Mouse (Mus musculus): ENCODE data around the gene Npas3. TPM values are rescaled to one million over a fixed set of nuclear protein-coding genes. Genes with fewer than 3 reads are reported as not detected.

Gene Npas3
- total RNA-seq, 1 experiment from 2014 or later: 3.0 TPM

- DNase-seq: no peak
Measured at GRCm38 (mm10) chr12:53869981-53870380, 621.5 kb downstream of the Npas3 start.

GRCm38 (mm10) chr12:53875226-53875625 lies 626.7 kb downstream of the Npas3 start:
- no peak for DNase-seq

GRCm38 (mm10) chr12:53876693-53877092 lies 628.2 kb downstream of the Npas3 start:
- no peak for DNase-seq

GRCm38 (mm10) chr12:53881684-53882083 lies 633.2 kb downstream of the Npas3 start:
- DNase-seq: no peak

- no peak for DNase-seq
Measured at GRCm38 (mm10) chr12:53882863-53883262, 634.4 kb downstream of the Npas3 start.

GRCm38 (mm10) chr12:53888624-53889023 lies 640.1 kb downstream of the Npas3 start:
- no peak for DNase-seq

- DNase-seq: no peak
Measured at GRCm38 (mm10) chr12:53895909-53896308, 647.4 kb downstream of the Npas3 start.

GRCm38 (mm10) chr12:53908761-53909160 lies 660.3 kb downstream of the Npas3 start:
- no peak for DNase-seq

- DNase-seq: no peak
Measured at GRCm38 (mm10) chr12:53910192-53910591, 661.7 kb downstream of the Npas3 start.

- no peak for DNase-seq
Measured at GRCm38 (mm10) chr12:53922153-53922552, 673.7 kb downstream of the Npas3 start.

- no peak for DNase-seq
Measured at GRCm38 (mm10) chr12:53948826-53949225, 700.3 kb downstream of the Npas3 start.

GRCm38 (mm10) chr12:53962004-53962403 lies 713.5 kb downstream of the Npas3 start:
- DNase-seq: no peak

GRCm38 (mm10) chr12:53963534-53963933 lies 715.1 kb downstream of the Npas3 start:
- DNase-seq: no peak

GRCm38 (mm10) chr12:53969378-53970174 lies 721.1 kb downstream of the Npas3 start:
- no peak for DNase-seq

GRCm38 (mm10) chr12:53970721-53971120 lies 722.2 kb downstream of the Npas3 start:
- no peak for DNase-seq

- DNase-seq: no peak
Measured at GRCm38 (mm10) chr12:53973414-53973813, 724.9 kb downstream of the Npas3 start.

- no peak for DNase-seq
Measured at GRCm38 (mm10) chr12:53981575-53982507, 733.4 kb downstream of the Npas3 start.

GRCm38 (mm10) chr12:53983946-53984345 lies 735.5 kb downstream of the Npas3 start:
- peak; percentile 15 for DNase-seq

GRCm38 (mm10) chr12:53985851-53986842 lies 737.7 kb downstream of the Npas3 start:
- DNase-seq: no peak

- DNase-seq: no peak
Measured at GRCm38 (mm10) chr12:53992411-53992810, 743.9 kb downstream of the Npas3 start.

GRCm38 (mm10) chr12:53995710-53996109 lies 747.2 kb downstream of the Npas3 start:
- no peak for DNase-seq

GRCm38 (mm10) chr12:53997141-53997540 lies 748.7 kb downstream of the Npas3 start:
- no peak for DNase-seq
